ENCODE assay signal across 24 mouse cellular contexts in the genomic region with DNA sequence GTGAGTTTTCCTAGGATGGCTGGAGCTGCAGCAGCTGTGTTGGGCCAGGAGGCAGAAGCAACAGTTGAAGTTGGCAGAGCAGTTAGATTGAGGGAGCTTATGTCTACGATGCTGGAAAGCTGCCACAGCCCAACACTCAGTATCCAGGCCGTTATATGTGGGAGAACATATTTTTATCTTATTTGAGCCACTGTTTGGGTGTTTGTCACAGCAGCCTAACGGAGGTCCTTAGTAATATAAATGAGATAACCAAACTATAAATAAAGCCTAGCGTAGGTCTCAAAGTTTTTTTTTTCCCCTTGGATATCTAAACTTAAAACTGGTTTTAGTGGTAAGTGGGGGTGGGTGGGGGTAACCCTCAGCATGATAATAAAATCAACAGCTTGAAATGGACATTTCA.
DNase-seq lines count a peak whose midpoint lies in the region; ATAC-seq and TF ChIP-seq lines count a peak whose summit lies in the region.
"Had no signal": no experiment of that assay in that cellular context is flagged by ENCODE, and none has a peak within 500 bp of the region (broad histone marks: within the 10 kb centered on the region; RNA-seq: fewer than 3 reads in every experiment).

No protein-coding gene starts in this region.

- TF ChIP-seq EP300 in liver, postnatal 0 days (IDR thresholded peaks at IDR 0.05; ENCODE audit: low read depth) = peak; percentile 87

- intact Hi-C loops in heart, postnatal 36 days (cut with DNase I) = no loop called here

- no peaks in the 10 kb centered on the region for H3K9me3 ChIP-seq in liver, embryonic 11.5 days (ENCODE audit: control insufficient read depth, low read length)
- no peaks in the 10 kb centered on the region for H3K9me3 ChIP-seq in liver, postnatal 0 days (ENCODE audit: low read length)
- H3K9me3 ChIP-seq: embryonic facial prominence, embryonic 13.5 days; limb, embryonic 10.5 days; midbrain, embryonic 15.5 days; neural tube, embryonic 12.5 days; stomach, embryonic 15.5 days had no signal

- peak overlapping the region; percentile 52; the same call in 1 of the 2 replicates for H3K27ac ChIP-seq in liver, embryonic 11.5 days (ENCODE audit: low read depth, low read length)
- no peak overlapping the region for H3K27ac ChIP-seq in liver, postnatal 0 days (ENCODE audit: low read depth)
- H3K27ac ChIP-seq: embryonic facial prominence, embryonic 13.5 days; hindbrain, postnatal 0 days; layer of hippocampus, adult 2 months; limb, embryonic 10.5 days; midbrain, embryonic 15.5 days; neural tube, embryonic 12.5 days; stomach, embryonic 15.5 days had no signal

- no peaks in the 10 kb centered on the region for H3K36me3 ChIP-seq in liver, embryonic 11.5 days (ENCODE audit: control insufficient read depth, insufficient read depth, low read length)
- H3K36me3 ChIP-seq in liver, postnatal 0 days (replicated peaks; ENCODE audit: insufficient read depth, low read length) = no peaks in the 10 kb centered on the region
- H3K36me3 ChIP-seq: embryonic facial prominence, embryonic 13.5 days; limb, embryonic 10.5 days; midbrain, embryonic 15.5 days; neural tube, embryonic 12.5 days; stomach, embryonic 15.5 days had no signal

- no peaks in the 10 kb centered on the region for H3K27me3 ChIP-seq in liver, embryonic 11.5 days (replicated peaks; ENCODE audit: control insufficient read depth, insufficient read depth, low read length)
- no peaks in the 10 kb centered on the region for H3K27me3 ChIP-seq in liver, postnatal 0 days (ENCODE audit: insufficient read depth, low read length)
- H3K27me3 ChIP-seq: embryonic facial prominence, embryonic 13.5 days; midbrain, embryonic 15.5 days; neural tube, embryonic 12.5 days; stomach, embryonic 15.5 days had no signal

- no peak overlapping the region for H3K9ac ChIP-seq in liver, embryonic 11.5 days (ENCODE audit: low read depth, low read length)
- H3K9ac ChIP-seq in liver, postnatal 0 days (replicated peaks) = no peak overlapping the region
- H3K9ac ChIP-seq: embryonic facial prominence, embryonic 13.5 days; midbrain, embryonic 15.5 days; neural tube, embryonic 12.5 days; stomach, embryonic 15.5 days had no signal

- H3K4me2 ChIP-seq in liver, embryonic 11.5 days = peak overlapping the region; percentile 22; the same call in 1 of the 2 replicates
- no peak overlapping the region for H3K4me2 ChIP-seq in liver, postnatal 0 days (ENCODE audit: low read depth, low read length)
- H3K4me2 ChIP-seq: embryonic facial prominence, embryonic 13.5 days; midbrain, embryonic 15.5 days; neural tube, embryonic 12.5 days; stomach, embryonic 15.5 days had no signal

- WGBS in liver, embryonic 11.5 days = 42% methylated on average over 4 of the region's 4 CpGs
- 58% methylated on average over 4 of the region's 4 CpGs for WGBS in liver, postnatal 0 days (ENCODE audit: insufficient replicate concordance)

- no peak for TF ChIP-seq CTCF in liver, postnatal 0 days (IDR thresholded peaks at IDR 0.05; ENCODE audit: low read depth)

- ATAC-seq in common myeloid progenitor, adult 5-6 weeks (replicated peaks; ENCODE audit: low read depth, poor library complexity, severe bottlenecking) = peak; percentile 59
- ATAC-seq in liver, embryonic 11.5 days (replicated peaks; ENCODE audit: low FRiP score) = peak; percentile 60
- peak; percentile 49; the same call in 1 of the 2 replicates for ATAC-seq in liver, postnatal 0 days
- no peak for ATAC-seq in activated CD4-positive, CD25-positive, alpha-beta regulatory T cell, adult 4 months
- ATAC-seq: hindbrain, postnatal 0 days; intestine, embryonic 16.5 days; midbrain, embryonic 15.5 days had no signal

- peak; percentile 19 for DNase-seq in heart, postnatal 4 days
- no peak for DNase-seq in heart, postnatal 36 days
- no peak for DNase-seq in liver, embryonic 11.5 days (ENCODE audit: low spot score)
- no peak for DNase-seq in liver, postnatal 0 days
- DNase-seq in spleen, postnatal 10 days (ENCODE audit: low spot score in 2 of 2) = no peak
- DNase-seq: adrenal gland, postnatal 25 days; cerebellum, adult 9-11 months; embryo, embryonic 11 days; gastrocnemius, postnatal 25 days; kidney, adult 9 months; kidney, postnatal 14 days; lung, postnatal 36 days; right cerebral cortex, postnatal 14 days; thymus, postnatal 4 days had no signal

- H3K4me1 ChIP-seq in liver, embryonic 11.5 days (replicated peaks; ENCODE audit: control insufficient read depth, insufficient read depth, low read length) = peaks cover 2% of the 10 kb centered on the region
- H3K4me1 ChIP-seq in liver, postnatal 0 days (ENCODE audit: insufficient read depth) = peaks cover 2% of the 10 kb centered on the region; the same call in 1 of the 2 replicates
- H3K4me1 ChIP-seq: embryonic facial prominence, embryonic 13.5 days; limb, embryonic 10.5 days; midbrain, embryonic 15.5 days; neural tube, embryonic 12.5 days; stomach, embryonic 15.5 days had no signal

- no peak overlapping the region for H3K4me3 ChIP-seq in liver, embryonic 11.5 days (ENCODE audit: low read depth, low read length)
- H3K4me3 ChIP-seq in liver, postnatal 0 days (ENCODE audit: low read depth, low read length) = no peak overlapping the region
- H3K4me3 ChIP-seq: embryonic facial prominence, embryonic 13.5 days; layer of hippocampus, adult 2 months; limb, embryonic 10.5 days; midbrain, embryonic 15.5 days; neural tube, embryonic 12.5 days; stomach, embryonic 15.5 days had no signal
